Mouse (Mus musculus) liver, embryonic 14.5 days (tissue): ENCODE data around the gene Aldh3b3.

Experiments
- CTCF ChIP-seq: IDR thresholded peaks from 2 replicates; pipeline ENCODE4 v1.5.1; 2016; ENCODE audit warnings: antibody characterized with exemption, low read depth, control low read depth
- EP300 ChIP-seq: IDR thresholded peaks from 2 replicates; pipeline ENCODE4 v1.6.1; 2016; ENCODE audit warnings: antibody characterized with exemption, low read depth

DNA sequence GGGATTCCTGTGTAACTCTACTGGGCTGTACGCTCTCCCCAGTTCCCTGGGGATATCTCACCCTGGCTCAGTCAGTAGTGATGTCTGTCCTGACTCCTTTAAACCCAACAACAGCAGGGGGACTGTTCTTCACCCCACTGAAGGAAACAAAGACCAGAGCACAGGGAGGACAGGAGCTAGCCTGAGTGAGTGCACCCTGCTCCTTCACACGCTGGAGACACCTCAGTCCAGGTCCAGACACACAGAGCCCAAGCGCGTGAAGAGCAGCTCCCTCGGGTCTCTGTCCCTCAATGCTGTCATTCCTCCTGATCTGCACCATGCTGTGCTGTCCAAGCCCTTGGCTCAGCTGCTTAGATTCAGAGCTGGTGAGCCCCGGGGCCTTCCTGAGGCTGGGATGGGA lies 31.8 kb upstream of the Aldh3b3 start:
- TF ChIP-seq CTCF (no peak), EP300 (no peak)
